Mouse (Mus musculus) adrenal gland, adult (tissue): ENCODE data around the gene Rai1.

Source experiments
- DNase-seq, 2 experiments: peaks; one replicate each; pipeline ENCODE4 v3.0.0; 2022 to 2023; ENCODE audit warnings: low spot score in 1 of 2; ENCODE audit not compliant: inconsistent age in 2 of 2

Gene Rai1

GRCm38 (mm10) chr11:60247753-60248550 lies 143.1 kb downstream of the Rai1 start:
- DNase-seq = no peak
